Mouse (Mus musculus): ENCODE data around the gene Adipoq. TPM values are rescaled to one million over a fixed set of nuclear protein-coding genes. Genes with fewer than 3 reads are reported as not detected.
"Not testable (repeated sequence)": the region's sequence is repeated elsewhere in the genome, so short reads cannot be mapped to it uniquely, and the experiment has no call there.

Adipoq gene
- polyA plus RNA-seq, 1 experiment from 2014 or later = not detected

- ATAC-seq (ENCODE audit: low FRiP score) = no peak
- Histone ChIP-seq H3K4me1 (replicated peaks; ENCODE audit: control insufficient read depth, insufficient read depth, low read length) (no peaks in the 10 kb centered on the region), H3K9me3 (ENCODE audit: control insufficient read depth, low read length) (no peaks in the 10 kb centered on the region; the same call in 1 of the 2 replicates), H3K4me2 (replicated peaks; ENCODE audit: low read depth, low read length) (no peak overlapping the region), H3K36me3 (ENCODE audit: control insufficient read depth, insufficient read depth, low read length) (no peaks in the 10 kb centered on the region), H3K27me3 (ENCODE audit: control insufficient read depth, insufficient read depth, low read length) (no peaks in the 10 kb centered on the region), H3K4me3 (ENCODE audit: low read depth, low read length) (no peak overlapping the region), H3K27ac (ENCODE audit: low read depth, low read length) (no peak overlapping the region), H3K9ac (ENCODE audit: low read depth, low read length) (no peak overlapping the region)
- no peak for DNase-seq (ENCODE audit: low spot score)
- 71% methylated on average over 3 of the region's 3 CpGs for WGBS
Measured at GRCm38 (mm10) chr16:23175956-23176355, 29.6 kb downstream of the Adipoq start.

- no peaks in the 10 kb centered on the region for H3K9me3 ChIP-seq (ENCODE audit: control insufficient read depth, low read length)
- no peak overlapping the region for H3K4me2 ChIP-seq (replicated peaks; ENCODE audit: low read depth, low read length)
- no peak overlapping the region for H3K4me3 ChIP-seq (ENCODE audit: low read depth, low read length)
- H3K9ac ChIP-seq (ENCODE audit: low read depth, low read length) = no peak overlapping the region
- H3K27me3 ChIP-seq (ENCODE audit: control insufficient read depth, insufficient read depth, low read length) = no peaks in the 10 kb centered on the region
- no peak overlapping the region for H3K27ac ChIP-seq (ENCODE audit: low read depth, low read length)
- H3K4me1 ChIP-seq (replicated peaks; ENCODE audit: control insufficient read depth, insufficient read depth, low read length) = no peaks in the 10 kb centered on the region
- DNase-seq (ENCODE audit: low spot score) (no peak), ATAC-seq (ENCODE audit: low FRiP score) (no peak)
- no peaks in the 10 kb centered on the region for H3K36me3 ChIP-seq (ENCODE audit: control insufficient read depth, insufficient read depth, low read length)
- WGBS = 91% methylated on average over 2 of the region's 2 CpGs
Measured at GRCm38 (mm10) chr16:23177856-23178255, 31.5 kb downstream of the Adipoq start.

- Histone ChIP-seq H3K4me3 (ENCODE audit: low read depth, low read length) (no peak overlapping the region), H3K27ac (ENCODE audit: low read depth, low read length) (no peak overlapping the region), H3K9ac (ENCODE audit: low read depth, low read length) (no peak overlapping the region), H3K4me1 (replicated peaks; ENCODE audit: control insufficient read depth, insufficient read depth, low read length) (no peaks in the 10 kb centered on the region), H3K27me3 (ENCODE audit: control insufficient read depth, insufficient read depth, low read length) (no peaks in the 10 kb centered on the region), H3K4me2 (replicated peaks; ENCODE audit: low read depth, low read length) (no peak overlapping the region), H3K36me3 (ENCODE audit: control insufficient read depth, insufficient read depth, low read length) (no peaks in the 10 kb centered on the region), H3K9me3 (ENCODE audit: control insufficient read depth, low read length) (no peaks in the 10 kb centered on the region)
- no peak for DNase-seq (ENCODE audit: low spot score)
- WGBS = 92% methylated on average over 5 of the region's 5 CpGs
- ATAC-seq (ENCODE audit: low FRiP score) = no peak
Measured at GRCm38 (mm10) chr16:23178796-23179195, 32.5 kb downstream of the Adipoq start.

GRCm38 (mm10) chr16:23179436-23179835, 33.1 kb downstream of the Adipoq start:
- not testable (repeated sequence) for H3K9ac ChIP-seq (ENCODE audit: low read depth, low read length); H3K4me1 ChIP-seq (replicated peaks; ENCODE audit: control insufficient read depth, insufficient read depth, low read length); H3K27ac ChIP-seq (ENCODE audit: low read depth, low read length); H3K27me3 ChIP-seq (ENCODE audit: control insufficient read depth, insufficient read depth, low read length); H3K4me3 ChIP-seq (ENCODE audit: low read depth, low read length); ATAC-seq (ENCODE audit: low FRiP score); H3K9me3 ChIP-seq (ENCODE audit: control insufficient read depth, low read length); H3K4me2 ChIP-seq (replicated peaks; ENCODE audit: low read depth, low read length); H3K36me3 ChIP-seq (ENCODE audit: control insufficient read depth, insufficient read depth, low read length); DNase-seq (ENCODE audit: low spot score)
- 87% methylated on average over 18 of the region's 18 CpGs for WGBS

GRCm38 (mm10) chr16:23181054-23181453, 34.7 kb downstream of the Adipoq start:
- H3K27me3 ChIP-seq (ENCODE audit: control insufficient read depth, insufficient read depth, low read length) = no peaks in the 10 kb centered on the region
- ATAC-seq (ENCODE audit: low FRiP score) (no peak), DNase-seq (ENCODE audit: low spot score) (no peak)
- H3K4me1 ChIP-seq (replicated peaks; ENCODE audit: control insufficient read depth, insufficient read depth, low read length) = no peaks in the 10 kb centered on the region
- no peak overlapping the region for H3K9ac ChIP-seq (ENCODE audit: low read depth, low read length)
- no peaks in the 10 kb centered on the region for H3K36me3 ChIP-seq (ENCODE audit: control insufficient read depth, insufficient read depth, low read length)
- H3K27ac ChIP-seq (ENCODE audit: low read depth, low read length) = no peak overlapping the region
- 82% methylated on average over 4 of the region's 4 CpGs for WGBS
- H3K9me3 ChIP-seq (ENCODE audit: control insufficient read depth, low read length) = no peaks in the 10 kb centered on the region
- H3K4me3 ChIP-seq (ENCODE audit: low read depth, low read length) = no peak overlapping the region
- no peak overlapping the region for H3K4me2 ChIP-seq (replicated peaks; ENCODE audit: low read depth, low read length)

GRCm38 (mm10) chr16:23181487-23181886, 35.2 kb downstream of the Adipoq start:
- Histone ChIP-seq H3K36me3 (ENCODE audit: control insufficient read depth, insufficient read depth, low read length) (no peaks in the 10 kb centered on the region), H3K4me2 (replicated peaks; ENCODE audit: low read depth, low read length) (no peak overlapping the region), H3K4me3 (ENCODE audit: low read depth, low read length) (no peak overlapping the region), H3K9me3 (ENCODE audit: control insufficient read depth, low read length) (no peaks in the 10 kb centered on the region), H3K27me3 (ENCODE audit: control insufficient read depth, insufficient read depth, low read length) (no peaks in the 10 kb centered on the region), H3K4me1 (replicated peaks; ENCODE audit: control insufficient read depth, insufficient read depth, low read length) (no peaks in the 10 kb centered on the region), H3K9ac (ENCODE audit: low read depth, low read length) (no peak overlapping the region), H3K27ac (ENCODE audit: low read depth, low read length) (no peak overlapping the region)
- ATAC-seq (ENCODE audit: low FRiP score) = no peak
- DNase-seq (ENCODE audit: low spot score) = no peak
- WGBS = 77% methylated on average over 3 of the region's 3 CpGs

GRCm38 (mm10) chr16:23181942-23182597, 35.7 kb downstream of the Adipoq start:
- 88% methylated on average over 1 of the region's 1 CpGs for WGBS

GRCm38 (mm10) chr16:23185824-23186223, 39.5 kb downstream of the Adipoq start:
- 89% methylated on average over 2 of the region's 2 CpGs for WGBS
- Histone ChIP-seq H3K27me3 (ENCODE audit: control insufficient read depth, insufficient read depth, low read length) (no peaks in the 10 kb centered on the region), H3K27ac (ENCODE audit: low read depth, low read length) (no peak overlapping the region), H3K4me3 (ENCODE audit: low read depth, low read length) (no peak overlapping the region), H3K9ac (ENCODE audit: low read depth, low read length) (no peak overlapping the region), H3K4me1 (replicated peaks; ENCODE audit: control insufficient read depth, insufficient read depth, low read length) (no peaks in the 10 kb centered on the region), H3K36me3 (ENCODE audit: control insufficient read depth, insufficient read depth, low read length) (no peaks in the 10 kb centered on the region), H3K9me3 (ENCODE audit: control insufficient read depth, low read length) (no peaks in the 10 kb centered on the region), H3K4me2 (replicated peaks; ENCODE audit: low read depth, low read length) (no peak overlapping the region)
- DNase-seq (ENCODE audit: low spot score) (no peak), ATAC-seq (ENCODE audit: low FRiP score) (no peak)

More at GRCm38 (mm10) chr16:23181942-23182597, 35.7 kb downstream of the Adipoq start:
- Histone ChIP-seq H3K9ac (ENCODE audit: low read depth, low read length) (no peak overlapping the region), H3K27me3 (ENCODE audit: control insufficient read depth, insufficient read depth, low read length) (no peaks in the 10 kb centered on the region), H3K4me1 (replicated peaks; ENCODE audit: control insufficient read depth, insufficient read depth, low read length) (no peaks in the 10 kb centered on the region), H3K4me2 (replicated peaks; ENCODE audit: low read depth, low read length) (no peak overlapping the region), H3K36me3 (ENCODE audit: control insufficient read depth, insufficient read depth, low read length) (no peaks in the 10 kb centered on the region), H3K27ac (ENCODE audit: low read depth, low read length) (no peak overlapping the region), H3K9me3 (ENCODE audit: control insufficient read depth, low read length) (no peaks in the 10 kb centered on the region), H3K4me3 (ENCODE audit: low read depth, low read length) (no peak overlapping the region)
- no peak for DNase-seq (ENCODE audit: low spot score)
- no peak for ATAC-seq (ENCODE audit: low FRiP score)

GRCm38 (mm10) chr16:23186418-23186817, 40.1 kb downstream of the Adipoq start:
- H3K4me1 ChIP-seq (replicated peaks; ENCODE audit: control insufficient read depth, insufficient read depth, low read length) = no peaks in the 10 kb centered on the region
- no peak overlapping the region for H3K4me3 ChIP-seq (ENCODE audit: low read depth, low read length)
- no peaks in the 10 kb centered on the region for H3K9me3 ChIP-seq (ENCODE audit: control insufficient read depth, low read length)
- no peak overlapping the region for H3K9ac ChIP-seq (ENCODE audit: low read depth, low read length)
- no peaks in the 10 kb centered on the region for H3K36me3 ChIP-seq (ENCODE audit: control insufficient read depth, insufficient read depth, low read length)
- 85% methylated on average over 4 of the region's 4 CpGs for WGBS
- no peaks in the 10 kb centered on the region for H3K27me3 ChIP-seq (ENCODE audit: control insufficient read depth, insufficient read depth, low read length)
- H3K4me2 ChIP-seq (replicated peaks; ENCODE audit: low read depth, low read length) = no peak overlapping the region
- H3K27ac ChIP-seq (ENCODE audit: low read depth, low read length) = no peak overlapping the region
- no peak for DNase-seq (ENCODE audit: low spot score)
- no peak for ATAC-seq (ENCODE audit: low FRiP score)
